Mouse (Mus musculus) liver, embryonic 13.5 days (tissue): ENCODE results near the gene Mast4. TPM values are rescaled to one million over a fixed set of nuclear protein-coding genes. Genes with fewer than 3 reads are reported as not detected.

Source experiments
- ATAC-seq: fragments of 200-750 bp; cut with Nextera tagmentation; 2 replicates; pipeline ENCODE4 v1.8.0; 2017; ENCODE audit warnings: low read depth, mild to moderate bottlenecking, moderate number of reproducible peaks, moderate library complexity
- DNase-seq: peaks from one replicate; pipeline ENCODE4 v3.0.0; 2022
- H3K27ac ChIP-seq: fragments of 300-500 bp; sonication (generic); 2 replicates; pipeline ENCODE4 v1.5.1; 2015; ENCODE audit warnings: moderate library complexity, mild to moderate bottlenecking, inconsistent platforms
- H3K27me3 ChIP-seq: fragments of 300-500 bp; sonication (generic); 2 replicates; pipeline ENCODE4 v1.6.1; 2015; ENCODE audit warnings: mild to moderate bottlenecking, inconsistent platforms
- H3K36me3 ChIP-seq: fragments of 300-500 bp; sonication (generic); 2 replicates; pipeline ENCODE4 v1.6.1; 2015; ENCODE audit warnings: mild to moderate bottlenecking, inconsistent platforms
- H3K4me1 ChIP-seq: fragments of 300-500 bp; sonication (generic); replicated peaks from 2 replicates; pipeline ENCODE4 v1.6.1; 2015; ENCODE audit warnings: inconsistent platforms
- H3K4me2 ChIP-seq: fragments of 300-500 bp; sonication (generic); 2 replicates; pipeline ENCODE4 v1.6.1; 2015; ENCODE audit warnings: inconsistent platforms, mild to moderate bottlenecking, moderate library complexity
- H3K4me3 ChIP-seq: fragments of 300-500 bp; sonication (generic); replicated peaks from 2 replicates; pipeline ENCODE4 v1.5.1; 2015; ENCODE audit warnings: mild to moderate bottlenecking, inconsistent platforms
- H3K9ac ChIP-seq: fragments of 300-500 bp; sonication (generic); 2 replicates; pipeline ENCODE4 v1.6.1; 2015; ENCODE audit warnings: mild to moderate bottlenecking, inconsistent platforms
- H3K9me3 ChIP-seq: fragments of 300-500 bp; sonication (generic); replicated peaks from 2 replicates; pipeline ENCODE4 v1.6.1; 2016; ENCODE audit warnings: inconsistent platforms
- WGBS: fragments of 180-500 bp; shearing (Covaris S2); methylation state at CpG from one replicate; pipeline ENCODE4 v1.1.7; 2015; ENCODE audit not compliant: insufficient replicate concordance; 5-methylcytosine and 5-hydroxymethylcytosine counted together
- polyA plus RNA-seq: library from polyadenylated mRNA; unstranded; fragments of >200 nt; fragmentation: Nextera tagmentation; extraction: Ambion mirVana; gene quantifications from 2 replicates; pipeline ENCODE4 v1.2.1, GENCODE M21; 2015

Mast4 gene
- polyA plus RNA-seq, 1 experiment from 2014 or later, result 3.3 TPM

- no peak overlapping the region for H3K9ac ChIP-seq
- no peaks in the 10 kb centered on the region for H3K9me3 ChIP-seq
- H3K4me1 ChIP-seq, result peaks cover 29% of the 10 kb centered on the region
- no peaks in the 10 kb centered on the region for H3K36me3 ChIP-seq
- no peak for ATAC-seq
- no peaks in the 10 kb centered on the region for H3K27me3 ChIP-seq
- no peak overlapping the region for H3K4me3 ChIP-seq
- no peak overlapping the region for H3K4me2 ChIP-seq
- DNase-seq, result no peak
- 50% methylated on average over 1 of the region's 1 CpGs for WGBS
- 0 out of 2 replicates have a peak overlapping the region, but pooled peaks have one; percentile 21 for H3K27ac ChIP-seq
Measured at GRCm38 (mm10) chr13:102864840-102865239, 469.5 kb downstream of the Mast4 start.

- Histone ChIP-seq H3K4me3 (no peak overlapping the region), H3K9ac (no peak overlapping the region), H3K27ac (no peak overlapping the region), H3K4me1 (peaks cover 29% of the 10 kb centered on the region), H3K9me3 (no peaks in the 10 kb centered on the region), H3K36me3 (no peaks in the 10 kb centered on the region), H3K4me2 (no peak overlapping the region), H3K27me3 (no peaks in the 10 kb centered on the region)
- no peak for ATAC-seq
- WGBS, result 54% methylated on average over 2 of the region's 2 CpGs
- DNase-seq, result no peak
Measured at GRCm38 (mm10) chr13:102864079-102864478, 470.2 kb downstream of the Mast4 start.

GRCm38 (mm10) chr13:102862981-102863380 lies 471.3 kb downstream of the Mast4 start:
- Histone ChIP-seq H3K9me3 (no peaks in the 10 kb centered on the region), H3K9ac (no peak overlapping the region), H3K4me3 (no peak overlapping the region), H3K4me1 (peaks cover 29% of the 10 kb centered on the region), H3K27me3 (no peaks in the 10 kb centered on the region), H3K27ac (no peak overlapping the region), H3K36me3 (no peaks in the 10 kb centered on the region), H3K4me2 (no peak overlapping the region)
- no peak for DNase-seq
- ATAC-seq, result no peak
- 60% methylated on average over 2 of the region's 2 CpGs for WGBS

GRCm38 (mm10) chr13:102862397-102862796 lies 471.9 kb downstream of the Mast4 start:
- Histone ChIP-seq H3K4me3 (no peak overlapping the region), H3K9ac (no peak overlapping the region), H3K27ac (no peak overlapping the region), H3K9me3 (no peaks in the 10 kb centered on the region), H3K27me3 (no peaks in the 10 kb centered on the region), H3K36me3 (no peaks in the 10 kb centered on the region), H3K4me2 (no peak overlapping the region), H3K4me1 (peaks cover 29% of the 10 kb centered on the region)
- ATAC-seq (no peak), DNase-seq (no peak)
- WGBS, result 25% methylated on average over 2 of the region's 2 CpGs

- 87% methylated on average over 7 of the region's 7 CpGs for WGBS
- Histone ChIP-seq H3K4me1 (peaks cover 19% of the 10 kb centered on the region), H3K4me2 (no peak overlapping the region), H3K36me3 (no peaks in the 10 kb centered on the region), H3K9me3 (no peaks in the 10 kb centered on the region), H3K27me3 (no peaks in the 10 kb centered on the region), H3K4me3 (no peak overlapping the region), H3K27ac (no peak overlapping the region), H3K9ac (no peak overlapping the region)
- DNase-seq, result no peak
- ATAC-seq, result no peak
Measured at GRCm38 (mm10) chr13:102860733-102861132, 473.6 kb downstream of the Mast4 start.

- Histone ChIP-seq H3K4me2 (no peak overlapping the region), H3K27me3 (no peaks in the 10 kb centered on the region), H3K9me3 (no peaks in the 10 kb centered on the region), H3K9ac (no peak overlapping the region), H3K4me3 (no peak overlapping the region), H3K27ac (no peak overlapping the region), H3K36me3 (no peaks in the 10 kb centered on the region), H3K4me1 (peaks cover 15% of the 10 kb centered on the region; the same call in 1 of the 2 replicates)
- WGBS, result 55% methylated on average over 3 of the region's 3 CpGs
- no peak for ATAC-seq
- no peak for DNase-seq
Measured at GRCm38 (mm10) chr13:102860135-102860534, 474.2 kb downstream of the Mast4 start.

GRCm38 (mm10) chr13:102857539-102857838 lies 476.8 kb downstream of the Mast4 start:
- ATAC-seq (no peak), DNase-seq (no peak)
- no peak overlapping the region for H3K9ac ChIP-seq
- H3K36me3 ChIP-seq, result no peaks in the 10 kb centered on the region
- H3K4me3 ChIP-seq, result no peak overlapping the region
- peaks cover 18% of the 10 kb centered on the region; the same call in 1 of the 2 replicates for H3K4me1 ChIP-seq
- H3K27ac ChIP-seq, result no peak overlapping the region
- WGBS, result 71% methylated on average over 3 of the region's 3 CpGs
- no peak overlapping the region for H3K4me2 ChIP-seq
- H3K27me3 ChIP-seq, result no peaks in the 10 kb centered on the region
- H3K9me3 ChIP-seq, result no peaks in the 10 kb centered on the region

- H3K4me1 ChIP-seq, result peaks cover 15% of the 10 kb centered on the region; the same call in 1 of the 2 replicates
- no peak overlapping the region for H3K9ac ChIP-seq
- no peak overlapping the region for H3K4me2 ChIP-seq
- H3K27ac ChIP-seq, result no peak overlapping the region
- ATAC-seq (no peak), DNase-seq (no peak)
- no peaks in the 10 kb centered on the region for H3K27me3 ChIP-seq
- H3K9me3 ChIP-seq, result no peaks in the 10 kb centered on the region
- 73% methylated on average over 5 of the region's 5 CpGs for WGBS
- H3K36me3 ChIP-seq, result no peaks in the 10 kb centered on the region
- no peak overlapping the region for H3K4me3 ChIP-seq
Measured at GRCm38 (mm10) chr13:102856821-102857538, 477.3 kb downstream of the Mast4 start.

GRCm38 (mm10) chr13:102852865-102853264 lies 481.4 kb downstream of the Mast4 start:
- Histone ChIP-seq H3K9ac (no peak overlapping the region), H3K4me3 (no peak overlapping the region), H3K27ac (no peak overlapping the region), H3K4me2 (no peak overlapping the region), H3K27me3 (no peaks in the 10 kb centered on the region), H3K4me1 (peaks cover 12% of the 10 kb centered on the region), H3K36me3 (no peaks in the 10 kb centered on the region), H3K9me3 (no peaks in the 10 kb centered on the region)
- WGBS, result 54% methylated on average over 5 of the region's 5 CpGs
- ATAC-seq, result no peak
- no peak for DNase-seq

GRCm38 (mm10) chr13:102851253-102851652 lies 483.0 kb downstream of the Mast4 start:
- no peak for ATAC-seq
- Histone ChIP-seq H3K9me3 (no peaks in the 10 kb centered on the region), H3K4me2 (no peak overlapping the region), H3K9ac (no peak overlapping the region), H3K4me3 (no peak overlapping the region), H3K27me3 (no peaks in the 10 kb centered on the region), H3K4me1 (peaks cover 12% of the 10 kb centered on the region), H3K36me3 (no peaks in the 10 kb centered on the region), H3K27ac (no peak overlapping the region)
- WGBS, result 77% methylated on average over 1 of the region's 1 CpGs
- no peak for DNase-seq

GRCm38 (mm10) chr13:102850594-102850993 lies 483.7 kb downstream of the Mast4 start:
- no peaks in the 10 kb centered on the region for H3K27me3 ChIP-seq
- no peak overlapping the region for H3K4me3 ChIP-seq
- DNase-seq (peak; percentile 8), ATAC-seq (peak; percentile 50; the same call in 1 of the 2 replicates)
- H3K36me3 ChIP-seq, result no peaks in the 10 kb centered on the region
- 75% methylated on average over 2 of the region's 2 CpGs for WGBS
- no peak overlapping the region for H3K27ac ChIP-seq
- H3K9ac ChIP-seq, result no peak overlapping the region
- H3K4me2 ChIP-seq, result no peak overlapping the region
- H3K9me3 ChIP-seq, result no peaks in the 10 kb centered on the region
- peaks cover 12% of the 10 kb centered on the region for H3K4me1 ChIP-seq

GRCm38 (mm10) chr13:102849068-102849467 lies 485.2 kb downstream of the Mast4 start:
- Histone ChIP-seq H3K4me2 (no peak overlapping the region), H3K9ac (no peak overlapping the region), H3K27ac (no peak overlapping the region), H3K4me1 (peaks cover 20% of the 10 kb centered on the region), H3K9me3 (no peaks in the 10 kb centered on the region), H3K36me3 (no peaks in the 10 kb centered on the region), H3K27me3 (no peaks in the 10 kb centered on the region), H3K4me3 (no peak overlapping the region)
- ATAC-seq (no peak), DNase-seq (no peak)
- WGBS, result 26% methylated on average over 3 of the region's 3 CpGs
